Mouse (Mus musculus): ENCODE measurements around the gene Grasp. TPM values are rescaled to one million over a fixed set of nuclear protein-coding genes. Genes with fewer than 3 reads are reported as not detected.
A peak's percentile ranks its signal among the peaks of the same experiment; 100 is the strongest.

Gene Grasp
- total RNA-seq, 2 experiments from 2014 or later, result not detected

DNA sequence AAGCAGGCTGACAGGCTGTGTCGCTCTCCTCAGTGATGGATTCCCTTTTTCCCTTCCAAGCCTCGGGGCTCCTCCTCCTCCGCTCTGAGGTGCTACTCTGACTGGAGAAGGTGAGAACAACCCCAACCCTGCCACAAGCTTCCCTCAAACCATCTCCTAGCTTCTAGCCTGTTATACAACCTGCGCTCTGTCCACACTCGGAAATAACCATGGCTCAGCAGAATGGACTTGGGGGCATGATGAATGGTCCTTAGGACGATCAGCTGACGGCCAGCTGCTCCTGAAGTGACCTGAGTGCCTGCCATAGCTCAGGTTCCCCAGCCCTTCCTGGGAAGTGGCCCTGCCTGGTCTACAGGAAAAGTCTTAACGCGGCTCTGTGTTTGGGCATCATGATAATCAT, 17.9 kb downstream of the Grasp start:
- ATAC-seq (replicated peaks; ENCODE audit: low FRiP score, poor library complexity, severe bottlenecking), result no peak

DNA sequence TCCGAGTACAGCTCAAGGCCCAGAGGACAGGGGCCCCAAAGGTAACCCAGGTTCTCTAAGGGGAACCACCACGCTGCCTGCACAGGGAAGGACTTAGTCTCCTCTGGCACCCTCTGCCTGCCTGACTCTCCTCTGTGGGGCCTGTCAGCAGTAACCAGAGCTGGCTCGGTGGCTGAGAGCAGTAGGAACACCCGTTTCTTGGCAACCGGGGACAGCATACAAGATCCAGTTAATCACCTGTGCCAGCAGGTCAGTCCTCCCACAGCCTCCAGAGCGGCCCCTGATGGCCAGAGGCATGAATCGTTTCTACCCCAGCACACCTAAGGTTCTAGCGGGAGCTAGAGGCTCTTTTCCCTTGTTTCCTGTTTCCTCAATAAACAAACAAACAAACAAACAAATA, 18.7 kb downstream of the Grasp start:
- ATAC-seq (replicated peaks; ENCODE audit: low FRiP score, poor library complexity, severe bottlenecking), result no peak

DNA sequence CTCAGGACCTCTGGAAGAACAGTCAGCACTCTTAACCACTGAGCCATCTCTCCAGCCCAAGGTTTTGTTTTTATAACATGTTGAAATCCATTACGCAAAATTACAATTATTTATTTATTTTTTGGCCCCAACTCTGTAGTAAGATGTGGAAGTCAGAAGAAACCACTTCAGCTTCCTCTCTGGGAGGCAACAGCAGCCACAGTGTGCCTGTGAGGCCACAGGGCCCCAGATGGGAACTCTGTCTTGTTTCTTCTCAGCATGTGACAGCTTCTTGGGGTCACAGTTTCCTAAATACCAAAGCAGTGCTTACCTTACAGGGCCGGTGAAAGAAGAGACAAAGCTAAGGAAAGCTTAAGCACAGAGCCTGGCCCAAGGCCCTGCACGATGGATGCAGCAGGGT, 20.0 kb downstream of the Grasp start:
- no peak for ATAC-seq (replicated peaks; ENCODE audit: low FRiP score, poor library complexity, severe bottlenecking)

GRCm38 (mm10) chr15:101246231-101247154, 22.5 kb downstream of the Grasp start:
- ATAC-seq (replicated peaks; ENCODE audit: low FRiP score, poor library complexity, severe bottlenecking), result peak; percentile 90

DNA sequence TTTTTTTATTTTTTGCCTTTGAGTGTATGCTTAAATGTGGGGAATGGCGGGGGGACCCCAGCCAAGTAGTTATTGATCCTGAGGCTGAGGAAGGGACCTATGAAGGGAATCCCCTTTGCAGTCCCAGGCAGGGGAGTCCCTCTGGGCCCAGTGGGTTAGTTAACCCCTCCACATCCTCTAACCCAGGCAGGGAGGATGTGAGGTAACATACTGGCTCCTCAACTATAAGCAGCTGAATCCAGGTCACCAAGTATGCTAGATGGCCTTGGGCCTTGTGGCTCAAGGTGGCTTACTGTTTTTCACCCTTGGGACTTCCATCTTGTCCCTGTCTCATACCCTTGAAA, 23.1 kb downstream of the Grasp start:
- no peak for ATAC-seq (replicated peaks; ENCODE audit: low FRiP score, poor library complexity, severe bottlenecking)

- no peak for ATAC-seq (replicated peaks; ENCODE audit: low FRiP score, poor library complexity, severe bottlenecking)
These were observed 24.2 kb downstream of the Grasp start for GRCm38 (mm10) chr15:101248029-101248710.

DNA sequence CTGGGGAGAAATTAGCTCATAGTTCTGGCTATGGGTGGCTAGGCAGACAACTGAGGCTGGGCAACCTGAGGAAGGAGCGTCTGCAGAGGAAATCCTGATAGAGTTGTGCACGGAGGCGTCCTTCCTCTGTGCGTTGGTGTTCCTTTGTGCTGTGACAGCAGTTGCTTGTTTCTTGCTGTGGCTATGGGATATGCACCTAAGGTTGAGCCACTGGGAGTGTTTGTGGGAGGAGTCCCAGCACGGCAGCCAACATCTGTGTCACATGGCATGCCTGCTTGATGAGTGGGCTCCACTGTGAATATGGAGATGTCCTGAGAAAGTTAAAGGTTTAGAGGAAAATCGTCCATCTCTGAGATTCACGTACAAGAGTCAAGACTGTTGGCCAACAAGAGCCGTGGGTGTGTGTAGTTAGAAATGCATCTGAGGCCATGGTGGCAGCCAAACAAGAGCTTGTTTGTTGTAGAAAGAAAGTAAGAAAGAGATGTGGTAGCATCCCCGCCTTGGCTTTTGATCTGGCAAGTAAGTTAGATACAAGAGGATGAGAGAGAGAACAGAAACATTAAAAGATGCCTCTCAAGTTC, 26.3 kb downstream of the Grasp start:
- ATAC-seq (replicated peaks; ENCODE audit: low FRiP score, poor library complexity, severe bottlenecking), result no peak

DNA sequence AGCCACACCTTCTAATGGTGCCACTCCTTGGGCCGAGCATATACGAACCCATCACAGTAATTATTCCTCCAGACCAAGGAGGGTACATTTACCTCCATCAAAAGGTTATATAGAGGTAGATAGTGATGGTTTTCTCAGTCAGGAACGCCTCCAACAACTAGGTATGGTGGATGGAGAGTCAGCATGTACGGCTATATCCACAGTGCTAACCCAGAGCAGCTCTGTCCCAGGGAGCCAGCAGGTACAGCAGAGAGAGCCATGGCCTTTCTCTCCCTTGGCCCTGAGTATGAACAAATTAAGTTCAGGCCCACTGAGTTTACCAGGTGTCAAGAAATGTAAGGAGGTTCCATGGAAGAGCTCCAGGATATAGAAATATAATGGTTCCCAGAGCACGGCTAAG, 27.9 kb downstream of the Grasp start:
- ATAC-seq (replicated peaks; ENCODE audit: low FRiP score, poor library complexity, severe bottlenecking), result no peak

- ATAC-seq (replicated peaks; ENCODE audit: low FRiP score, poor library complexity, severe bottlenecking), result no peak
These were observed 28.6 kb downstream of the Grasp start for GRCm38 (mm10) chr15:101252614-101253013.

DNA sequence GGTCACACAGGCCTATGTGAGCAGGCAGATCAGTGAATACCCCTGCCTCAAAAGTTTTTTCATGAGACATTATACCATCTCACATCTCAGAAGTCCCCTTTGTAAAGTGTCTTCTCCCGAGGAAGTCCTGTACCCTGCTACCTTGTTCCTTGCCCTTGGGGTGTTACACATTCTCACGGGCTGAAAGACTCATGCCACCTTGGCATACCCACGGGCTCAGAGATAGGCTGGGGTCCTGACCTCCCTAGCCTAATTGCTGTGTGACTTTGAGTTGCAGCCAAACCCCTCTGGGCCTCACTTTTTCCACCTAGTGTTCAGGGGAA, 29.5 kb downstream of the Grasp start:
- ATAC-seq (replicated peaks; ENCODE audit: low FRiP score, poor library complexity, severe bottlenecking), result no peak

DNA sequence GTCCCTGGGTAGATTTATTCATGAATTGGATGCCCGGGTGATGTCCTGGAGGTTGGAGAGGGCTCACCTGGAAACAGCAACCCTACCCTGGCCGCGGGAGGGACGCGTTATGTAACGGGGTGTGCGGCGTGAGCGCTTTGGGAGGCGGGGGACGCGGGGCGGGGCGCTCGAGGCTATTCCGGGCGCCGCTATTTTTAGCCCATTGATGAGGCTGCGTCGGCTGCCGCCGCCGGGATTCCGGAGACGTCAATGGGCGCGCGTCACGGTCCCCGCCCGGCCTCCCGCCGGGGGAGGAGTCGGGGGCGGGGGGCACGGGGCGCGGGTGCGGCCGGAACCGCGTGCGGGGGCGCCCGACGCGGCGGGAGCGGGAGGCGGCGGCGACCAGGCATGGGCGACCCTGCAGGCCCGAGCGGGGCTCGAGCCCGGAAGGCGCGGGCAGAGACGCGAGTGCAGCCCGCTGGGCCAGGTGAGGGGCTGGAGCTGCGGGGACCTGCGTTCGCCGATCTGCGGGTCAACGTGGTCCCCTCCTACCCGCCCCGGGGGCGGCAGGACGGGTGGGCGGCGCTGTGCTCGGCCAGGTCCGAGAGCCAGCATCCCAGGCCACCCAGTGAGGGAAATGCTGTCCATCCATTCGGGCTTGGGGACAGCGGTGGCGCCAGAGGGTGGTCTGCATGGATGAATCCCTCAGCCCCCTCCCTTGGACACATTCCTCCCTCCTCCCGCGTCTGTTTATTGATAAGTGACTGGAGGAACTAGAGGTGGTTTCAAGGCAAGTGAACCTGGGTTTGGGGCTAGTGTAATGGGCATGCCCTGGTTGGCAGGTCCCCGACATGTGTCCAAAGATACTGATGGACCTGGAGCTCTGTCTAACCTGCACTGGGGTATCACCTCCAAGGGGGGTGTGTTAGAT, 30.2 kb downstream of the Grasp start, which contains the start of gene Nr4a1:
Nr4a1 (plus strand) TSS at position 384 of the 910 bp plus-strand sequence.
- no peak for ATAC-seq (replicated peaks; ENCODE audit: low FRiP score, poor library complexity, severe bottlenecking)

- ATAC-seq (replicated peaks; ENCODE audit: low FRiP score, poor library complexity, severe bottlenecking), result no peak
These were observed 32.0 kb downstream of the Grasp start for GRCm38 (mm10) chr15:101255842-101256462.

DNA sequence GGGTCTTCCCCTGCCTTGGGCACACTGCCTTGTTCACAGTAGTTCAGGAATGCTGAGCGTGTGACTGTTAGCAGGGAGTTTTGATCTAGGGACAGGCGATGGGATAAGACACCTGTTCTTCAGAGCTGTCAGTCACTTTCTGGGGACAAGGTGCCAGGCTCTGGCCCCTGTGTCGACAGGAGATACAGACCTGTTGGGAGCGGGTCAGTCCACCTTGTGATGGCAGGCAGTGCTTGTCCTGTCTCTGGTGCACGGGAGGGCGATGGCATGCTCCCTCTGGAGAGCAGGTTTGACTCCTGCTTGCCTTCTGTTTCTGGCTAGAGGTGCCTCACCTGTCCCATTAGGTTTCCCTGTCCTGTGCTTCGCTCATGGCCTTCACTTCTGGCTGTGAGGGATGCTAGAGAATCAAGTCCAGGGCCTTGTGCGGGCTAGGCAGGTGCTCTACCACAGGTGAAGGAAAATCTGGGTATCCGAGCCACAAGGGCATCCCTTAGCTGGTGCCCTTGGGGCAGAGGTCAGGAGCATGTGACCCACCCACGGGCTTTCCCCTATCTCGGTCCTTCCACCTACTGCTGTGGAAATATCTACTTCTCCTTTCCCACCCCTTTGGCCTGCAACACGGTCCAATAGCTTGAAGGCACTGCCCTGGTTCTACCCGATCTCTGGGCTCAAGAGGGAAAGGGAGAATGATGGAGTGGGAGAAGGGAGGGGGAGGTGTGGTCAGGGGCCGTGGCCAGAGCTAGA, 32.6 kb downstream of the Grasp start:
- ATAC-seq (replicated peaks; ENCODE audit: low FRiP score, poor library complexity, severe bottlenecking), result no peak

DNA sequence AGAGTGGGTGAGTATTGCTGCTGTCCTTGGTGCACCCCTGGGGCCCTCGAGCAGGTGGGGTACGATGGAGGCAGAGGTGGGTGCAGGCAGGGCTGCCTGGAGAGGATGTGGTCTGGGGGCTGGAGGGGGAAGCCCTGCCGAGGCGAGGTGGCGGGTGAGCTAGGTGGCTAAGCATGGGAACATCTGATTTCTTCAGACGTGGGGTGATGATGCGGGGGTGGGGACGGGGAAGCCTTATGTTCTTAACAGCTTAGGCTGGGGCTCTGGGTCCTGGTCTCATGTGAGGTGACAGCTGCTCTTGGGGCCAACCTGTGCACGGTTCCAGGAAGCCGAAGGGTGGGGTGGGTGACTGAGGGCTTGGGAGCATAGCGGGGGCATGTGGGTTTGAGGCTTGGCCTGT, 34.4 kb downstream of the Grasp start:
- ATAC-seq (replicated peaks; ENCODE audit: low FRiP score, poor library complexity, severe bottlenecking), result no peak

DNA sequence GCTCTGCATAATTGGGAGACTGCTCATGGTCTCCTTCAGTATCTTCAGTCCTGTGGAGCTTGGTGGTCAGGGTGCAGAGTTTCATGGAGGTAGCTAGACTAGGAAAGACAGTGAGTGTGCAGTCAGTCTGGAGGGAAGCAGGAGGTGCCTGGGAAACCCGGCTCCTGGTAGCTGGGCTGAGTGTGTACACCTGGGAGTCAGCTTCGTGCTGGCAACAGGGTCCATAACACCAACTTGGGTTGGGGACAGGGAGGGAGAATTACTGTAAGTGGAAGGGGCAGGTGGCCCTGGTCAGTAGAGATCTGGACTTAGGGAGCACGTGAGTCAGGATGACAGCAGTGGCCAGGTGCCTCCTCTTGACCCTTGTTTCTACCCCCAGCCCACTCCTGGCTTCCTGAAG, 35.9 kb downstream of the Grasp start:
- ATAC-seq (replicated peaks; ENCODE audit: low FRiP score, poor library complexity, severe bottlenecking), result no peak

DNA sequence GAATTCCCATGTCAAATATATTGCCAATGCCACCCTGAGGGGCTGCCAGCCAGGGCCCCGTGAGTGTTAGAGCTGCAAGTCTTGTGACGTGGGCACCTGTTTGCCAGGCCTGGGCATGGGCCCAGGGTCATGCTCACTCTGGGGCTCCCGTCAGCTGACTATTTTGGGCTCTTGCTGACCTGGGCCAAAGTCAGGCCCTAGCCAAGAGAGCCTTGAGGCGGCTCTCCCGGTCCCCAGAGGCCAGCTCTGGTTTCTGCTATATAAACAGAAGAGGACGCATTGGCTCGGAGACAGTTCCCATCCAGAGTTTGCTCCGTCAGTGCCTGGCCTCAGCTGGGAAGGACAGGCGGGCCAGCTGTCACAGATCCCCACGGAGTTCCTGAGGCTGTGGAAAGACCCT, 36.4 kb downstream of the Grasp start:
- no peak for ATAC-seq (replicated peaks; ENCODE audit: low FRiP score, poor library complexity, severe bottlenecking)

GRCm38 (mm10) chr15:101260874-101261622, 37.1 kb downstream of the Grasp start:
- no peak for ATAC-seq (replicated peaks; ENCODE audit: low FRiP score, poor library complexity, severe bottlenecking)

- no peak for ATAC-seq (replicated peaks; ENCODE audit: low FRiP score, poor library complexity, severe bottlenecking)
These were observed 38.5 kb downstream of the Grasp start for GRCm38 (mm10) chr15:101262502-101262901.

Measured in erythroid progenitor cell, adult 5-6 weeks (primary cell).